Mouse (Mus musculus) adrenal gland, adult 8-10 months (tissue): ENCODE data around the gene Tmem176a. TPM values are rescaled to one million over a fixed set of nuclear protein-coding genes. Genes with fewer than 3 reads are reported as not detected.
"Not testable (repeated sequence)": the region's sequence is repeated elsewhere in the genome, so short reads cannot be mapped to it uniquely, and the experiment has no call there.

Experiments
- DNase-seq: peaks from one replicate; pipeline ENCODE4 v3.0.0; 2022
- total RNA-seq, 4 experiments: library from RNA; stranded (reverse); gene quantifications; 2 replicates each; pipeline ENCODE4 v1.2.4; 2022

Gene Tmem176a
- total RNA-seq = 100 to 1,000 TPM; 404 to 478 (median 432) TPM

DNA sequence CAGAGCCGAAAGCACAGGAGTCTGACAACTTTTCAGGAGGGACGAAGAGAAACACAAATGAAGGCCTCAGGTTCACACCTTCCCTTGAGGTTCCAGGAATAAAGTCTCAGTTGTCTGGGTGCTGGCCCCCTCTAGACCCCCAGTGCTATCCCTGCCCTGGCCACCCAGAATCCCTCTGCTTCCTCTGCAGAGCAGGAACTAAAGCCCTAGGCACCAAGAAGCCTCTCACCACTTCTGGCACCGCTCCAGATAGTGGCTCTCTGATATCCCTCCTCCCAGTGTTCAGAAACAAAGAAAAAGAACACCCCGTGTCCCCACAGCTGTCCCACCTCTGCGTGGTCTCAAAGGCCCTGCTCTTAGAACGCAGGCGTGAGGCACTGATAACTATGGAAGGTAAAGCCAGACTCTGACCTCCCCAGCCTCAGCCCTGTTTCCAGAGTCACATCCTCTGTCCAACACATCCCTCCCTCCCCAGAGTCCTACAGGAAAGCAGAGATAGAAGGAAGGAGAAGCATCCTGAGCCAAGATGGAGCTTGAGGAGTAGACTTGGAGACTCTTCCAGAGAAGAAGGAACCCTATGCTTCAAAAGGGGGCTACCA, at the start of gene Tmem176a:
Gene Tmem176a, plus strand, starts transcription at position 549 of the 599 bp plus-strand sequence.
- DNase-seq = no peak

DNA sequence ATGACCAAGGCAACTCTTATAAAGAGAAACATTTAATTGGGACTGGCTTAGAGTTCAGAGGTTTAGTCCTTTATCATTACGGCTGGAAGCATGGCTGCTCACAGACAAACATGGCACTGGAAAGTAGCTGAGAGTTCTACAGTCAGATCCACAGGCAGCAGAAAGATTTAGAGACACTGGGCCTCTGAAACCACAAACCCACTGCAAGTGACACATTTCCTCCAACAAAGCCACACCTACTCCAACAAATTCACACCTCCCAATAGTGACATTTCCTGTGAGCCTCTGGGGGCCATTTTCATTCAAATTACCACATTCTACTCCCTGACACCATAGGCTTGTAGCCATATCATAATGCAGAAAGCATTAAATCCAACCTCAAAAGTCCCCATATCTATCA, 38.8 kb upstream of the Tmem176a start:
- no peak for DNase-seq

DNA sequence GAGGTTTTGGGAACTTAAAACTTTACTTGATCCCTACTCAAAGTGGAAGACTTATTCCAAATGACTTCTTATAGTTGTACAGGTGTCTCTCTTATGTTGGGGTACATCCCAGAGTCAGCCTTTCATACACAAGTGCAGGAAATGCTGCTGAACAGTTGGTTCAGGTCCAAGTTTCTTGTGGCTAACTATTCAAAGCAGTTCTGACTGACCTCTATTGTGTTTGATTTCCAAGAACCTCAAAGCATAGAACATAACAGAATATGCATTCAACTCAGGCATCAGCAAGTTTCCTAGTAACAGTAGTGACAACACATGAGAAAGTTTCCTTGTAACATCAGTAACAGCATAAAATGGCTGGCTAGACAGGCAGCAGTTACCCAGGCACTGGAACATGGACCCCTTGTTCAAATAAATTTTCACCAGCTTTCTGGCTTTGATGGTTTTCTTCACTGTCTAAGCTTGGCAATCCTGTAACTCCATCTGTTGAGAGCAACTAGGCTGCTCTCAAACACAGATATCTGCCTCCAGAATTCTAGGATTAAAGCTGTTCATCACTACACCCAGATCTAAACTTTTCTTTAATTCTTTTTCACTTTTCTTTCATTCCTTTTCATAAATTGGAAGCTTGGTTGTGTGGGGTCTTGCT, 37.2 kb upstream of the Tmem176a start:
- no peak for DNase-seq

DNA sequence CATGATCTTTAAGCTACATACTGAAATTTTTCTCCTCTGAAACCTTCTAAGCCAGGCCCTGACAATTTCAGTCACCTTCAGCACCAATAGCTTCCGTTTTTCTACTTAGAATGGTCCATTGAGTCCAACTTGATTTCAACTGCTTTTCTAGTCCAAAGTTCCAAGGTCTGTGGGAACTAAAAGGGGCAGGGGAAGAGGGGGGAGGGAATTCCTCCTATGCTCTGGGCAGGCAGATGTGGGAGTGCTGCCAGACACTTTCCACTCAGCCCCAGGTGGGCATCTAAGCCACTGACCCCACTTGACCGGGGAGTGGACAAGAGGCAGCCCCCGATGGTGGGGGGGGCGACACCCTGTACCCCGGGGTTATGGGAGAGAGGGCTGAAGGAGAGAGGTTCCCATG, 36.4 kb upstream of the Tmem176a start:
- DNase-seq = no peak

DNA sequence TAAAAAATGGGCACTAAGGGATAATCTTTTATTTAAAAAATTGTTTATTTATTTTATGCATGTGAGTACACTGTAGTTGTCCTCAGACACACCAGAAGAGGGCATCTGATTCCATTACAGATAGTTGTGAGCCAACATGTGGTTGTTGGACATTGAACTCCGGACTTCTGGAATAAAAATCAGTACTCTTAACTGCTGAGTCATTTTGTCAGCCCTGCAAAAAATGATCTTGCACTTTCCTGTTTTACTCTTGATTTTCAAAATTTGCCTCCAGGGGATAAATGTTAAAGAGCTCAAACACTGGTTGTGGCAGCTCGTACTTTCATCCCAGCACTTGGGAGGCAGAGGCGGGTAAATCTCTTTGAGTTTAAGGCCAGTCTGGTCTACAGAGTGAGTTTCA, 34.0 kb upstream of the Tmem176a start:
- DNase-seq = no peak

DNA sequence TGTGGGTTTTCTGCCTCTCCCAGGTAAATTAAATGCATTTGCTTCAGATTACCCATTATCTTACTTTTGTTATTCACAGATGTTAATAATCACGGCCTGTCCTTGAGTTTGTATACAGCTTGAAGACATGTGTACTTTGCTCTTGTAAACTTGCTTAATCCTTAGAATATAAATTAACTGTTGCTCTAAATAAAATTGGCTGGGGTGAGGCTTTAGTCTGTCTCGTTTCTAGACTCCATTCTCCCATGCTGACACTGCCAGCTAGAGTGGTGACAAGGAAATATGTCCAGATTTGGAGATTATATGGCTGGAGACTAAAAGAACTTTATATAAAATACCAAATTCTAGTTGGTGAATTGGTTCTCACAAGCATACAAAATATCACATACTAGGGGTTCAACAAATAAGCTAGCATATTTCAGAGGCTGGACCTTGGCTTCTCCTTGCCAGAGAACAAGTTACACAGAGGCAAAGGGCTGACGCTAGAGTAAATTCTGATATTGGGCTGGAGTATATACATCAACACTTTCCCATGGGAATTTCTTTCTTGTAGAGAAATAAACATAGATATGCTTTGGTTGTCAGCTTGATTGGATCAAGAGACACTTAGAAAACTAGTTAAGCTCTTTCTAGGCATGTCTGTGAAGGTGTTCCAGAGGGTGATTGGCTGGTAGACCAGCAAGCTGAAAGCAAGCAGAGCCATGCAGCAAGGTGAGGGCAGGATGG, 31.1 kb upstream of the Tmem176a start:
- DNase-seq = no peak

DNA sequence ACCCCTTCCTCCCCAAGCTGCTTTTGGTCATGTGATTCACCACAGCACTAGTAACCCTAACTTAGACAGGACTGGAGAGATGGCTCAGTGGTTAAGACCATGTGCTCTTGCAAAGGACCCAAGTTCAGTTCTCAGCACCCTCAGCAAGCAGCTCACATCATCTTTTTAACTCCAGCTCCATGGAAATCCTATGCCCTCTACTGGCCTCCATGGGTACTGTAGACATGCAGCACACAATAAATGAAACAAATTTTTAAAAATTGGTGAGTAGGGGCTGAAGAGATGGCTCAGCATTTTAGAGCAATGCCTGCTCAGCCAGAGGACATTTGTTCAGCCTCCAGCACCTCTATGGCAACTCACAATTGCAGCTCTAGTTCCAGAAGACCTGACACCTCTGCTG, 25.7 kb upstream of the Tmem176a start:
- no peak for DNase-seq

DNA sequence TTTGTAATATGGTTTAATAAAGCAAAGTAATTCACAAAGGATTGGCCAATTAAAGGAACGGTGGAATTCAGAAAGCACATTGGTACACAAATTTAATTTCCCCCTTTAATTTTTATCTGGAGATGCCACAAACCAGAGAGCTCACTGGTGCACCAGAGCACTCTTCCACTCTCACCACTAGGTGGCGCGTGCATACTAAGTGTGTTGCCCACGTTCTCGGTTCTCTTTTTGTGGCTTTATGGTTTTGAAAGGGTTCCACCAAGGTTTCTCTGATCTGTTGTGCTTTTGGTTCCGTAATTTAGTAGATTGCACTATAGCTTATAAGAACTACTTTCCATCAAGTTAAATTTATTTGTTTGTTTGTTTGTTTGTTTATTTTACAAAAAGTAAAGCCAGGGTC, 22.9 kb upstream of the Tmem176a start:
- DNase-seq = no peak

DNA sequence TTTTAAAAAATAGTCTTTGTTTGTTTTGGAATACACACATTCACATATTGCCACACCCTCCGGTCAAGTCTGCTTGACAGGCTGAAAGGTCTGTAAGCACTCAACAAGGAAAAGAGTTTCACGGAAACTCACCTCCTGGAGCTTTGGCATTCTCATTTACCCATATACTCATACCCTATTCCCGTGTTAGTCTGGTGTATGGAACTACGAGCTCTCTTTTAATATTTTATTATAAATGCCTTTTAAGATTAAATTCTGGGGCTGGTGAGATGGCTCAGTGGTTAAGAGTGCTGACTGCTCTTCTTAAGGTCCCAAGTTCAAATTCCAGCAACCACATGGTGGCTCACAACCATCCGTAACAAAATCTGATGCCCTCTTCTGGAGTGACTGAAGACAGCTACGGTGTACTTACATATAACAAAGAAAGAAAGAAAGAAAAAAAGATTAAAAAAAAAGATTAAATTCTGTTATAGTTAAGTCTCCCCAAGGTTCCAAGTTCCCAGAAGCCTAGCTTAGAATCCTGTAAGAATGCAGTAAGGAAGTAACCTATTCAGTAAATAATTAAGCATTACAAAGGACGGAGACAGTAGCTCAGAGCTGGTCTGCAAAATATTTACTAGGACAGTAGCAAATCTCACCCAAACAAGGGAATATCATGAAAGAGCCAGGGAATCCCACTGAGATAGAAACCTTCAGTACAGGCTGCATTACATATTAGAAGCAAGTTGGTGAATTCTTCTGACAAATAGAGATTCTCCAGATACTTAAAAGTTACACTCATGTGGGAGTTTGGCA, 18.5 kb upstream of the Tmem176a start:
- not testable (repeated sequence) for DNase-seq

DNA sequence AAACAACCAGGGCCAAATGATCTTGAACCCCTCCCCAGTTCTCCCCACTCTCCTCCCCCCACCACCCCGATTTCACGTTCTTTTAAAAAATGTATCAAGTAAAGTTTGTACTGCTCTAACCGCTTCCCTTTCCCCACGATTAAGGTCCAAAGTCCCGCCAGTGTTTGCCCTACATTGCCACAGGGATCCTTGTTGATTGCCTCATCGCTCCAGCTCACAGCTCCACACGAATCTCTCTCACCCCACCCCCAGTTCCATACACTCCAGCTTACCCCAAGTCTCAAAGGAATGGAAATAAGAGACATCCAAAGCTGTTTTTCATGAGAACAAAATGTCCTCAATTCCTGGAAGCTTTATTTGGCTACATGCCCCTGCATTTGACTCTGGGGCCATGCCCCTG, 15.7 kb upstream of the Tmem176a start:
- DNase-seq = no peak

DNA sequence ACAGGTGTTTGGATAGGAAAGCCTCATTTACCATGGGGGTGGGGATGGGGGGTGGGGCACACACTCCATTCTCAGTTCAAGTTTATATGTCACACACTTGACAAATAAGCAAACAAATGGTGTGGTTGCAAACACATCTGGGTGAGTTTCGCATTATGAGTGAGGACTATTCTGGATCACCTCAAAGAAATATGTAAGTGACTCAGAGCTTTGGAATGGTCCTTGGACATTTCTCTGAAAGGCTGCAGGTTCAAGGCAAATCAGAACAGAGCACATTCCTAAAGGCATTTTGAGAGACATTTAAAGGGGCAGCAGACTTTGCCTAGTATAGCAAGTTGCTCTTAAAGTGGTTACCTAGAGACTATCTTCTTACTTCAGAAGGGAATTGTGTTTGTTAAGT, 11.7 kb upstream of the Tmem176a start:
- no peak for DNase-seq

DNA sequence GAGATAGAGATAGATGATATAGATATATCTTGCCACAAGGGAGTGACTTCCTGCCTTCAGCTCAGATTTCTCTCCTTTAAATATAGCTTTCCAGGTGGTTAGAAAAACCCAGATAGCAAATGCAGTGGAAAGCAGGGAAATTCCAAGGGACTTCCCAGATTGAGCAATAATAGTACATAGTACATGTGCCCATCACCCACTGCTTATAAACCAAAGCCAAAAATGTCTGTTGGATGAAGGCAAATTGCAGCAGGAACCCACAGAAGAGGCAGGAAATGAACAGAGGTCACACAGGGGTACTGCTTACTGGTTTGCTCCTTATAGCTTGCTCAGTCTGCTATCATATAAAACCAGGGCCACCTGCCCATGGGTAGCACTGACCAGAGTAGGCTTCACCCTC, 11.1 kb upstream of the Tmem176a start:
- DNase-seq = no peak

DNA sequence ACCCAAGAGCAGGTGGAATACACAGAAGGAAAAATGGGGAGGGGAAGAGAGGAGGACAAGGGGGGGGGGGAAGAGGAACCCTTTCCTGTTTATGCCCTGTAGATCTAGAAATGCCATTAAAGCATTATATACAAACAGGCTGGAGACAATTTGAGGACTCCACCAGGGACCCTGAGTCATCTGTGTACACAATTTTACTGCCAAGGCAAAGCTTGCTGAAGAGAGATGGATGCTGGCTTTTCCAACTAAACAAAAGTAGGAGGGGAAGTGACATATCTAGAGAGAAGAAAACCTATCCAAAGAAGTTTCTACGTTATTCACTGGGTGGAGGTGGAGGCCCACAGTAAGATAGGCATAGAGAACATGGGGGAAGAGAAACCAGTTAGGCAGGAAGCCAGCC, 10.5 kb upstream of the Tmem176a start:
- DNase-seq = no peak

DNA sequence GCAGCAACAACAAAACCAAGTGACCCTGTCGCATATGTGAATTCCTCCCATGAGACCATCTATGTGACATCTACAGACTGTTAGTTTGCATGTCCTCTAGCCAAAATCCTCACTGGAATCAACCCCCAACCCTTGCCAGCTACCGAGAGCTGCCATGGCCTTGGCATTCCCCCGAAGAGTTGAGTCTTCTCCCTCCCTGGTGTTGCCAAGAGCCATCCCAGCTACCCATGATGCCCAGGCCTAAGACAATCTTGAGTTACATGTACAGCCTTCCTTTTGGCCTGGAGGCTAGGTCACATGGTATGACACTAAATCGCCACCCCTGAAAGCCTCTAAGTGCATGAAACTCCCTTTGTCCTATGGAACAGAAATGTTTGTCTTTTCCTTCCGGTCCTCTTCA, 9.6 kb upstream of the Tmem176a start:
- DNase-seq = no peak

DNA sequence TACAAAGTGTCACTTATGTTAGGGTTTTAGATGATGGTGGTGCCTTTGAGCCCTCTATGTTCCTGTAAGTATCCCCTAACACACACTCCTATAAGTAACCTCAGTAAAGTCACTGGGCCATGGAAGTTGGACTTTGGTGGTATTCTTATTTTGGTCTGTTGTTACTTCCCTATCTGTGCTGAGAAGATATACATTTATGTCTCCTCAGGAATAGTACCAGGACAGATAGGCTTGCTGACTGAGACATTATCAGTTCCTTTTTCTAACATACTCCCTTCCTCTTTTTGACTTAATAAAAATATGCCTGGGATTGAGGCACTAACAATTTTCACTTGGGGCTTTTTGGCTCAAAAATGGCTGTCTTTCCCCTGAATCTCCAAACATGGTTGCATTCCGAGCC, 8.3 kb upstream of the Tmem176a start:
- DNase-seq = no peak

DNA sequence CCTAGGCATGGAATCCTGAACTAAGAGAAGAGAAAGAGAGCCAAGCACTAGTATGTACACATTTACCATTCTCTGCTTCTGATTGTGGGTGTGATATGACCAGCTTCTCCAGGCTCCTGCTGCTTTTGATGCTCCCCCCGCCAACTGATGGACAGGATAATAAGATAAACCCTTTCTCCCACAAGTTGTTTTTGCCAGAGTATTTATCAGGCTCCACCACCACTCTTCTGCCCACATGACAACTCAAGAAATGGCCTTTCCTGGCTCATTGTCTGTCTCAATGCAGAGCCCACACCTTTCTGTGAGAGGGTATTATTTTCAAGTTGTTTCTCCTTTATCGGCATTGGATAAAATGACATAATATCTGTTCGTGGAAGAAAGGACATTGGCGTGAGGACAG, 7.2 kb upstream of the Tmem176a start:
- no peak for DNase-seq

DNA sequence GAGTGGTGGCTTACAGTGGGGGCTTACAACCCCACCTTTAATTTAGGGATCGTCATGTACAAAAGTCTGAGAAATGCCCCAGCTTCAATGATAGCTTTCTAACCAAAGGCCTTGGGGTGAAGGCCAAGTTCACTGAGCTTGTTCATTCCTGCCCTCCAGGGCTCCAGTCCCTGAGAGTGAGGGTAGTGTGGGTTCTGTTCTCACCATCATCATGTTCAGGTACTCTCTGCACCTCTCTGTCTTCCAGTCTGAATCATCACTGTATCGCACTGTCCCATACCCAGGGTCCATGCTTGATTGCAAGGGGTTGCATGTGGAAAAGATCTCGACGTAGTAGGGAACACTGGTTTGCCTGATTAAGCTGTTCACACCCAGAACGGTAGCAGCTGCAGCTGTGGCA, 5.5 kb upstream of the Tmem176a start:
- DNase-seq = no peak

DNA sequence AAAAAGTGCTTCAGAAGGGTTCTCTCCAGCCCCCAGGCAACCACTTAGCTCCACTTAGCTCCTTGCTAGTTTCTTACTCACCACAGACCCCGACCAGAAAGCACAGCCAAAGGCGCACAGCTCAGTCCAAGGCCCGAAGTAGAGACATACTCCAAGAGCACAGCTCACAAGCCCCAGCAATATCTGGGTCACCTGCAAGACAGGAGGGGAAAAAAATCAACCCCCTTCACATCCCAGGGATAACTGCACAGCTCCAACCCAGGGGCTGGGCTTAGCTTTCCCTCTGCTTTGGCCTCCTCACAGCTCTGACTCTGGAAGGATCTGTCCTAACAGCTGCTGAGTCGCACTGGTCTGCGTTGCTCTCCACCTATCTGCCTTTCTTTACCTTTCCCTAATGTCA, 4.6 kb upstream of the Tmem176a start:
- DNase-seq = no peak

DNA sequence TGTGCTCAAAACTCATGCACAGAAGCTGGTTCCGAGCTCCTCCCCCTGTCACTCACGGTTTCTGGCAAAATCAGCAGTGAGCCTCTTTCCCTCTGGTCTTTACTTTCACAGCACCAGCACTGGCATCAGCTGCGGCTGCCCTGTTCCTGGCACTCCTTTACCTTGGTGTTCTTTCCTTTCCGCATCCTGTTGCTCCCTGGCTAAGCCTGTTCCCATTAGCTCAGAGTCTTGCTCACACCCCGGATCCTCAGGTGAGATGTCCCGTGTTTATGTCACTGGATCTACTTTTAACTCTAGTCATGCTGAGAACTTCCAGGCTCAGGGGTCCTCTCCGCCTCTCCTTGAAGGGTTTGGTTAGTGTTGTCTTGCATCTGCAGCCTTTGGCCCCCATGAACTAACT, 3.2 kb upstream of the Tmem176a start:
- DNase-seq = no peak

DNA sequence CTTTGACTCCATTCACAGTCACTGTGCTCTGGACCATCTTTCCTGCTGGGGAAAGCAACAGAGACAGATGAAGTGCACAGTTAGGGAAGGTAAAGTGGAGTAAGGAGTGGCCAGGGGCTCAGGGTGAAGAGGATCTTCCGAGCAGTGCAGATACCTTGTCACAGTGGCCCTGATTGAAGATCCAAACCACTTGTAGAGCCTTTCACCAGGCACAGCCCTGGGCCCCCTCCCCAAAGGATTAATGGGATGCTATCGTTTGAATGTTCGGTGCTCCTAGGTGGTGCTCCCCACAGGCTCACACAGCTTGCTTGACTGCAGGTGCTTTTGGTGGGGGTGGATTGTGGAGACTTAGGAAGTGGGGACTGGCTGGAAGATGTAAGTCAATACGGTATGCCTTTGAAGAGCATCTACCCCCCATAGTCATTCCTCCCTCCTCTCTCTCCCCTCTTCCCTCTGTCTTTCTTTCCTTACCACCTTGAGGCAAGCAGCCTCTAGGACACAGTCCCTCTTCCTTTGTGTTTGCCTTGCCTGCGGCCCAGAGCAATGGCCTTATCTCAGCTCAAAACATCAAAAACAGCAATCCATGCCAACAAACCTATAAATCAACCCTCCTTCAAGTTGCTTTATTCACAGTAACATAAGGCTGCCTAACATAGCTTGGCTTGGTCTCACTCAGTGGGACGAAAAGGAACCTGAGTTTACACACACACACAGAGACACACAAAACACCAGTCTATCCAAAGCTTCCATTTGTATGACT, 2.2 kb upstream of the Tmem176a start:
- no peak for DNase-seq

DNA sequence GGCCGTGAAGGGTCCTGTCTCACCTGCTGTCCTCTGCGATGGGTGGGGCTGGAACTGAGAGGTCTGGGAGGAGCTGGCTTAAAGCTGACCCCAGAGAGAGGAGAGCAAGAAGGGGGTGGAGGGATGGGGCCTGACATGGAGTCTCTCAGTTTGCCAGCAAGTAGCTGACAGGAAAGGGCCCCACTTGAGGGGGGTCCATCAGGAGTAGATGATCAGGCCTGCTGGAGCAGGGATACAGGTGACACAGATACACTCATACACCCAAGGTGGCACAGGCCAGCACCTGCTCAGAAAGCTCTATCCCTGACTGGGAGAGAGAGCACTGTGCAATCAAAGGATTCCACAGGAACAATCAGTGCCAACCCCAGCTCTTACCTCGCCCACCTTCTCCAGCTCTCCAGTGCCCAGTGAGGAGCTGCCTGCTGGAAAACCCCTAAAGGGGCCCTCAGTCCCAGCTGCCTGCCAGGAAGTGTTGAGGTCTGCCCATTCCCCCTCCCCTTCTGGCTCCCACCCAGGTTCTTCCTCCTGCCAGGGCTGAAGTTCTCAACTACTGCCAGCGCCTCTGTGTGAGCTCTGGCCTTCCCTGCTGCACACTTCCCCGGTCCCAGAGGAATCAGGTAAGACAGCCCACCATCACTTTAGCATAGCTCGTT, 380 bp downstream of the Tmem176a start, which contains the start of gene Tmem176b:
Gene Tmem176b, minus strand, starts transcription at position 524 of the 653 bp plus-strand sequence.
- peak; percentile 95 for DNase-seq
